Mouse (Mus musculus): ENCODE data around the gene Mymx. TPM values are rescaled to one million over a fixed set of nuclear protein-coding genes. Genes with fewer than 3 reads are reported as not detected.

The Mymx gene
- 1.3 TPM for polyA plus RNA-seq (2014; fragmentation: Illumina TruSeq; extraction: RNeasy Lipid Tissue Mini Kit (QIAGEN cat#74804); ENCODE audit: low read depth, low replicate concordance)

GRCm38 (mm10) chr17:45601877-45602304 is at the start of gene Mymx:
Gene Mymx (minus strand): TSS chr17:45602102.

DNA sequence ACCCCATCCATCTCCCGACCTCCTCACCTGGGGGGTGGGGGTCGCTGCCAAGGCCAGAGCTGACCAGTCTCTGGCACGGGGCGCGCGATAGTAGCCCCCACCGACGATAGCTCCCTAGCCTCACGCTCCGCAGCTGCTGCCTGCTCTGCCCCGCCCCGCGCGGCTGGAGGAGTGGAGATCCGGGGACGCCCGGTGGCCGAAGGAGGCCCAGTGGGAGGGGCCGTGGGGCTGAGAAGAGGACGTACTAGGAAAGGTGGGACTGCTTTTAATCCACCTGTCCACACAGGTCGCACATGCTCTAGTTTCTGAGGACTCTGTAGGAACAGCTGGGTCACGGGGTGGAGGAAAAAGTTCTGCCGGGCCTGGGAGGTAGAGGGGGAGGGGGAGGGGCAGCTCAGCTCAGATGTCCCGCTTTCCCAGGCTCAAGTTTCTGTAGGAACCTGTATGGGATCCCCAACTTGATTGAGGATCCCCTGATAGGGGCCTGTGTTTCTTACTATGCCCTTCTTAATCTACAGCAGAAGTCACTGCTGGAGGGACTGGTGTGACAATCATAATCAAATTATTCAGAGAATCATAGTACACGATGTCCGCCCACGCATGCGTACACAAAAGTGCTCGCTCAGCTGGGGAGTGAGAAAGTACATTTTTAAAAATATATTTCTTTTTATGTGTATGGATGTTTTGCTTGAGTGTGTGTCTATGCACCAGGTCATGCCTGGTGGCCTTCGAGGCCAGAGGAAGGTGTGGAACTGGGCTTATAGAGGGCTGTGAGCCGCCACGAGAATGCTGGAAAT is 2.3 kb downstream of the Mymx start, which contains the start of gene Slc29a1:
Slc29a1 (minus strand) TSS at position 161 of the 797 bp plus-strand sequence.

GRCm38 (mm10) chr17:45573087-45573779 is 28.7 kb downstream of the Mymx start, which contains the start of gene Hsp90ab1:
Gene Hsp90ab1 (minus strand): TSS chr17:45573271.

DNA sequence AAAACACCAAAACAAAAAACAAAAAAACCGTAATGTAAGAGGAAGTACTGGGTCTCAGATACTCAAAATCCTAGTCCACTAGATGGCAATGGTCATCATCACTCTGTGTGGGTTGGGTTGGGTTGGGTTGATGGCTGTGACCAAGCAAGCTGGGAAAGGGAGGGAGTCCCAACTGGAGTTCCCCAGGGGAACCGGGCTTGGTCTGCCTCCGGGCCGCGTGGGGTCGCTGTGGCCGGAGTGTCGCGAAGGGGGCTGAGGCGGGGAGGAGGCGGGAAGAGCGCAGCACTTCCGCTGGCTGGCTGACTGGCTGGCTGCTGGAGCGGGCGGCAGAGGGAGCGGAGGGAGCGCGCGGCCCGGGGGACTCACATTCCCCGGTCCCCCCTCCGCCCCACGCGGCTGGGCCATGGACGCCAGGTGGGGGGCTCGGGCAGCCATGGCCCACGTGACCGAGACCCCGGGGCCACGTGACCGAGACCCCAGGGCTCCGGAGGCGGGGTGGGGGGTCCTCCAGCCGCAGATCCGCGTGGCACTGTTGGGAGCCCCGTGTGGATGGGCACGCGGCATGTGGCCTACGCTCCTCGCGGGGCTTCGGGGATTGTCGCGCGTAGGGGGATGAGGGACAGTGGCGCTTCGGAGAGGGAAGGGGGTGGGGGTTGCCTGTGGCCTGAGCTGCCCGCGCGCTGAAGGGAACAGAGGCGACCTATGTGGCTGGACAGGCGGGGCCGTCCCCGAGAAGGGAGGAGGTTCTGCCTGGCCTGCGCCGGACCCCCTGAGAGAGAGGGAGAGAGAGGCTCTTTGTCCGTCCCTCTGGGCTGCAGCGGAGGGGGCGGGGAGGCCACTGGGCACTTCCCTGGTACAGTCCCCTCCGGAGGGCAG is 38.0 kb downstream of the Mymx start, which contains the start of gene Slc35b2:
Slc35b2 (plus strand) TSS at position 220 of the 876 bp plus-strand sequence.

DNA sequence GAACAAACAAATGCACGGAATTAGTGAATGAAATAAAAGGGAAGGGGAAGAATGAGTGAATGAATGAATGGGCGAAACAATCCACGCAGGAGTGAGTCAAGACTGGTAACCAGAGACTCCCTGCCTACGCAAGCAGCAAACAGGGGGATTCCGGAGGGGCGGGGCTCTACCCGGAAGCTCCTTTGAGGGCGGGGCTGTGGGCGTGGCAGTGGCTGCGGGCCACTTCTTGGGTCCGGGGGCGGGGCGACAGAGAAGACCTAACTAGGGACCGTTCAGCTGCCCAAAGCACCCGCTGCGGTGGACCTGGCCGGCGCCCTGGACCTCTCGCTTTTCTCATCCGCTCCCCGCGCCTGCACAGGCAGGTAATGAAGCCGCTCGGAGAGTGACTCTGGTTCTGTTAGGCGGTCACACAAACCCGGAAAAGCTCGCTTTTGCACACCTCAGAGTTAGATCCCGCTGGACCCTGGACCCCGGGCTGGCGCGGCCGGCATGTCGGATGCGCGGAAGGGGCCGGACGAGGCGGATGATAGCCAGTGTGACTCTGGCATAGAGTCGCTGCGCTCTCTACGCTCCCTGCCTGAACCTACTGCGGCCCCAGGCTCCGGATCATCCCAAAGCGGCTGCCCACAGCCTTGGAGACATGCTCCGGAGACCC is 46.3 kb downstream of the Mymx start, which contains the start of gene Nfkbie:
Nfkbie (plus strand) TSS at position 252 of the 655 bp plus-strand sequence.

Other genes starting within 250 kb of the Mymx start
- gene Cdc5l, start 168.4 kb downstream of the Mymx start, polyA plus RNA-seq (2014; fragmentation: Illumina TruSeq; extraction: RNeasy Lipid Tissue Mini Kit (QIAGEN cat#74804); ENCODE audit: low read depth, low replicate concordance) = 60.0 TPM
- gene Spats1, start 126.7 kb downstream of the Mymx start, polyA plus RNA-seq (2014; fragmentation: Illumina TruSeq; extraction: RNeasy Lipid Tissue Mini Kit (QIAGEN cat#74804); ENCODE audit: low read depth, low replicate concordance) = not detected
- gene Aars2, start 95.3 kb downstream of the Mymx start, polyA plus RNA-seq (2014; fragmentation: Illumina TruSeq; extraction: RNeasy Lipid Tissue Mini Kit (QIAGEN cat#74804); ENCODE audit: low read depth, low replicate concordance) = 0.40 TPM
- not detected for gene Tcte1, start 78.7 kb downstream of the Mymx start, polyA plus RNA-seq (2014; fragmentation: Illumina TruSeq; extraction: RNeasy Lipid Tissue Mini Kit (QIAGEN cat#74804); ENCODE audit: low read depth, low replicate concordance)
- 0.20 TPM for gene Tmem151b, start 52.4 kb downstream of the Mymx start, polyA plus RNA-seq (2014; fragmentation: Illumina TruSeq; extraction: RNeasy Lipid Tissue Mini Kit (QIAGEN cat#74804); ENCODE audit: low read depth, low replicate concordance)
- 0.89 TPM for gene Nfkbie, start 46.4 kb downstream of the Mymx start, polyA plus RNA-seq (2014; fragmentation: Illumina TruSeq; extraction: RNeasy Lipid Tissue Mini Kit (QIAGEN cat#74804); ENCODE audit: low read depth, low replicate concordance)
- gene Slc35b2, start 38.2 kb downstream of the Mymx start, polyA plus RNA-seq (2014; fragmentation: Illumina TruSeq; extraction: RNeasy Lipid Tissue Mini Kit (QIAGEN cat#74804); ENCODE audit: low read depth, low replicate concordance) = 2.0 TPM
- 1,437 TPM for gene Hsp90ab1, start 28.8 kb downstream of the Mymx start, polyA plus RNA-seq (2014; fragmentation: Illumina TruSeq; extraction: RNeasy Lipid Tissue Mini Kit (QIAGEN cat#74804); ENCODE audit: low read depth, low replicate concordance)
- gene Slc29a1, start 2.5 kb downstream of the Mymx start, polyA plus RNA-seq (2014; fragmentation: Illumina TruSeq; extraction: RNeasy Lipid Tissue Mini Kit (QIAGEN cat#74804); ENCODE audit: low read depth, low replicate concordance) = 5.0 TPM
- 0.16 TPM for gene Capn11, start 57.2 kb upstream of the Mymx start, polyA plus RNA-seq (2014; fragmentation: Illumina TruSeq; extraction: RNeasy Lipid Tissue Mini Kit (QIAGEN cat#74804); ENCODE audit: low read depth, low replicate concordance)
- gene Mrpl14, start 84.2 kb upstream of the Mymx start, polyA plus RNA-seq (2014; fragmentation: Illumina TruSeq; extraction: RNeasy Lipid Tissue Mini Kit (QIAGEN cat#74804); ENCODE audit: low read depth, low replicate concordance) = 2.0 TPM
- gene Tmem63b, start 84.8 kb upstream of the Mymx start, polyA plus RNA-seq (2014; fragmentation: Illumina TruSeq; extraction: RNeasy Lipid Tissue Mini Kit (QIAGEN cat#74804); ENCODE audit: low read depth, low replicate concordance) = 9.3 TPM
- gene 1600014C23Rik, start 131.7 kb upstream of the Mymx start, polyA plus RNA-seq (2014; fragmentation: Illumina TruSeq; extraction: RNeasy Lipid Tissue Mini Kit (QIAGEN cat#74804); ENCODE audit: low read depth, low replicate concordance) = not detected